Mouse (Mus musculus) olfactory bulb, adult 2 months (tissue): ENCODE results near the gene Kcnj3.

ENCODE experiments used
- CTCF ChIP-seq: fragments of 200-500 bp; IDR thresholded peaks from 2 replicates; pipeline ENCODE4 v1.5.1; 2012; ENCODE audit warnings: low read depth, mild to moderate bottlenecking, low read length, moderate library complexity; ENCODE audit not compliant: insufficient read depth
- POLR2A ChIP-seq: fragments of 200-500 bp; IDR thresholded peaks from 2 replicates; pipeline ENCODE4 v1.6.1; 2012; ENCODE audit warnings: mild to moderate bottlenecking, low read depth, low read length, moderate library complexity; ENCODE audit not compliant: insufficient read depth

DNA sequence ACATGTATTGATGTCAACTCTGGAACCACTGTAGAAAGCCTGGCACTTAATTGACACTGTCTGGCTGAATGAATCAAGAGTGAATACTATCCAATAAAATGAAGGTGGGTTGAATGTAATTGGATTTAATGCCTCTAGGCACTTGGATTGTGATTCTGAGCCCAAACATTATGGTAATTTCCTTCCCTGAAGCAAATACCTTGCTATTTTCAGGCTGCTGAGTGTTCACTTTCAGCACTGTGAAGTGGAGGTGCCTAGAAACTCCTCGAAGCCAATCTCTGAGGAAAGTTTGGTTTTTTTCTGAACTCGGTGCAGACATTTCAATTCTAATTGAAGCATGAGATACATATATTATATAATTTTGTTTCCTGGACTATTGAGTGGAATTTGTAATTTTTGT is 99.2 kb downstream of the Kcnj3 start:
- no peak for TF ChIP-seq POLR2A
- TF ChIP-seq CTCF: no peak
